Mouse (Mus musculus): ENCODE results near the gene B4galt1.

Gene B4galt1

GRCm38 (mm10) chr4:40840448-40840847 lies 13.4 kb downstream of the B4galt1 start:
- DNase-seq (ENCODE audit: low spot score), result no peak

- DNase-seq (ENCODE audit: low spot score), result no peak
Observed at GRCm38 (mm10) chr4:40839251-40839650, 14.6 kb downstream of the B4galt1 start.

GRCm38 (mm10) chr4:40837451-40838285 lies 16.1 kb downstream of the B4galt1 start:
- peak; percentile 60 for DNase-seq (ENCODE audit: low spot score)

GRCm38 (mm10) chr4:40837008-40837407 lies 16.8 kb downstream of the B4galt1 start:
- DNase-seq (ENCODE audit: low spot score), result no peak

GRCm38 (mm10) chr4:40834872-40835271 lies 18.9 kb downstream of the B4galt1 start:
- no peak for DNase-seq (ENCODE audit: low spot score)

GRCm38 (mm10) chr4:40834232-40834786 lies 19.5 kb downstream of the B4galt1 start:
- DNase-seq (ENCODE audit: low spot score), result no peak

- DNase-seq (ENCODE audit: low spot score), result no peak
Observed at GRCm38 (mm10) chr4:40833381-40834231, 20.2 kb downstream of the B4galt1 start.

- DNase-seq (ENCODE audit: low spot score), result no peak
Observed at GRCm38 (mm10) chr4:40830530-40830929, 23.3 kb downstream of the B4galt1 start.

- DNase-seq (ENCODE audit: low spot score), result no peak
Observed at GRCm38 (mm10) chr4:40829654-40830400, 24.0 kb downstream of the B4galt1 start.

GRCm38 (mm10) chr4:40828910-40829309 lies 24.9 kb downstream of the B4galt1 start:
- no peak for DNase-seq (ENCODE audit: low spot score)

GRCm38 (mm10) chr4:40827926-40828325 lies 25.9 kb downstream of the B4galt1 start:
- DNase-seq (ENCODE audit: low spot score), result no peak

- DNase-seq (ENCODE audit: low spot score), result no peak
Observed at GRCm38 (mm10) chr4:40826810-40827209, 27.0 kb downstream of the B4galt1 start.

- no peak for DNase-seq (ENCODE audit: low spot score)
Observed at GRCm38 (mm10) chr4:40825981-40826380, 27.8 kb downstream of the B4galt1 start.

- DNase-seq (ENCODE audit: low spot score), result no peak
Observed at GRCm38 (mm10) chr4:40825146-40825545, 28.7 kb downstream of the B4galt1 start.

GRCm38 (mm10) chr4:40824505-40824904 lies 29.3 kb downstream of the B4galt1 start:
- DNase-seq (ENCODE audit: low spot score), result no peak

GRCm38 (mm10) chr4:40823664-40824063 lies 30.1 kb downstream of the B4galt1 start:
- no peak for DNase-seq (ENCODE audit: low spot score)

GRCm38 (mm10) chr4:40823151-40823550 lies 30.7 kb downstream of the B4galt1 start:
- no peak for DNase-seq (ENCODE audit: low spot score)

GRCm38 (mm10) chr4:40821303-40822023 lies 32.3 kb downstream of the B4galt1 start:
- no peak for DNase-seq (ENCODE audit: low spot score)

- no peak for DNase-seq (ENCODE audit: low spot score)
Observed at GRCm38 (mm10) chr4:40820903-40821302, 32.9 kb downstream of the B4galt1 start.

- DNase-seq (ENCODE audit: low spot score), result no peak
Observed at GRCm38 (mm10) chr4:40820024-40820423, 33.8 kb downstream of the B4galt1 start.

- DNase-seq (ENCODE audit: low spot score), result no peak
Observed at GRCm38 (mm10) chr4:40819151-40819550, 34.7 kb downstream of the B4galt1 start.
